ENCODE assay signal across 8 mouse cellular contexts in the genomic region with DNA sequence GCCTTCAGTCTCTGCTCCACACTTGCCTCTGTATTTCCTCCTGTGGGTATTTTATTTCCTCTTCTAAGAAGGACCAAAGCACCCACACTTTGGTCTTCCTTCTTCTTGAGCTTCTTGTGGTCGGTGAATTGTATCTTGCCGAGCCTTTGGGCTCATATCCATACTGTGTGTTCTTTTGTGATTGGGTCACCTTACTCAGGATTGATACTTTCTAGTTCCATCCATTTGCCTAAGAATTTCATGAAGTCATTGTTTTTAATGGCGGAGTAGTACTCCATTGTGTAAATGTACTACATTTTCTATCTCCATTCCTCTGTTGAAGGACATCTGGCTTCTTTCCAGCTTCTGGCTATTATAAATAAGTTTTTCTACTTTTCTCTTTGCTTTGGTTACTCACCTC. TPM values are rescaled to one million over a fixed set of nuclear protein-coding genes. Genes with fewer than 3 reads are reported as not detected.
DNase-seq lines count a peak whose midpoint lies in the region; ATAC-seq and TF ChIP-seq lines count a peak whose summit lies in the region.

No protein-coding gene starts in this region.

- no peaks in the 10 kb centered on the region for H3K9me3 ChIP-seq in forebrain, embryonic 10.5 days
- no peaks in the 10 kb centered on the region for H3K9me3 ChIP-seq in intestine, embryonic 16.5 days (ENCODE audit: control insufficient read depth, low read length)
- H3K9me3 ChIP-seq in neural tube, embryonic 12.5 days, result no peaks in the 10 kb centered on the region

- DNase-seq in lung, adult 2 months, result peak; percentile 15
- no peak for DNase-seq in lung, postnatal 36 days
- DNase-seq in forebrain, embryonic 10.5 days (ENCODE audit: extremely low spot score, low spot score), result no peak
- no peak for DNase-seq in layer of hippocampus, postnatal 10 days (ENCODE audit: low spot score in 2 of 2)
- DNase-seq in adrenal gland, adult 8-10 months, result no peak

- H3K27ac ChIP-seq in forebrain, embryonic 10.5 days, result peak overlapping the region; percentile 88; the same call in 1 of the 2 replicates
- H3K27ac ChIP-seq in intestine, embryonic 16.5 days (ENCODE audit: low read length), result no peak overlapping the region
- no peak overlapping the region for H3K27ac ChIP-seq in neural tube, embryonic 12.5 days

- H3K27me3 ChIP-seq in forebrain, embryonic 10.5 days (ENCODE audit: poor library complexity, severe bottlenecking), result no peaks in the 10 kb centered on the region
- no peaks in the 10 kb centered on the region for H3K27me3 ChIP-seq in intestine, embryonic 16.5 days (replicated peaks; ENCODE audit: control insufficient read depth, insufficient read depth, low read length)
- no peaks in the 10 kb centered on the region for H3K27me3 ChIP-seq in neural tube, embryonic 12.5 days (replicated peaks)

- H3K36me3 ChIP-seq in forebrain, embryonic 10.5 days (replicated peaks), result no peaks in the 10 kb centered on the region
- no peaks in the 10 kb centered on the region for H3K36me3 ChIP-seq in intestine, embryonic 16.5 days (ENCODE audit: control insufficient read depth, insufficient read depth, low read length)
- H3K36me3 ChIP-seq in neural tube, embryonic 12.5 days, result no peaks in the 10 kb centered on the region

- peak overlapping the region; percentile 89; the same call in 1 of the 2 replicates for H3K4me2 ChIP-seq in intestine, embryonic 16.5 days (ENCODE audit: low read depth, low read length)
- H3K4me2 ChIP-seq in neural tube, embryonic 12.5 days (replicated peaks), result peak overlapping the region; percentile 72

- TF ChIP-seq POLR2A in lung, adult 2 months (IDR thresholded peaks at IDR 0.05; ENCODE audit: borderline replicate concordance, extremely low read depth, low read depth, low read length), result no peak

- no peaks in the 10 kb centered on the region; the same call in 1 of the 2 replicates for H3K4me1 ChIP-seq in lung, adult 2 months (ENCODE audit: control insufficient read depth, insufficient read depth, low read length)
- H3K4me1 ChIP-seq in forebrain, embryonic 10.5 days, result peaks cover 13% of the 10 kb centered on the region
- peaks cover 7% of the 10 kb centered on the region; the same call in 1 of the 2 replicates for H3K4me1 ChIP-seq in intestine, embryonic 16.5 days (ENCODE audit: control insufficient read depth, insufficient read depth, low read length)
- H3K4me1 ChIP-seq in neural tube, embryonic 12.5 days, result peaks cover 6% of the 10 kb centered on the region; the same call in 1 of the 2 replicates

- TF ChIP-seq CTCF in lung, adult 2 months (IDR thresholded peaks at IDR 0.05; ENCODE audit: insufficient read depth, low read length), result no peak

- no peak overlapping the region for H3K4me3 ChIP-seq in lung, adult 2 months (replicated peaks; ENCODE audit: extremely low read depth, low read depth, low read length)
- H3K4me3 ChIP-seq in forebrain, embryonic 10.5 days, result peak overlapping the region; percentile 65
- H3K4me3 ChIP-seq in intestine, embryonic 16.5 days (ENCODE audit: low read length), result peak overlapping the region; percentile 69
- H3K4me3 ChIP-seq in neural tube, embryonic 12.5 days, result peak overlapping the region; percentile 56

- ATAC-seq in intestine, embryonic 16.5 days, result peak; percentile 28
- ATAC-seq in neural tube, embryonic 12.5 days (ENCODE audit: low FRiP score, low read depth), result peak; percentile 43
- no peak for ATAC-seq in erythroid progenitor cell, adult 5-6 weeks (replicated peaks; ENCODE audit: low FRiP score, poor library complexity, severe bottlenecking)

- no peak overlapping the region for H3K9ac ChIP-seq in intestine, embryonic 16.5 days (ENCODE audit: low read depth, low read length)
- 0 out of 2 replicates have a peak overlapping the region, but pooled peaks have one; percentile 68 for H3K9ac ChIP-seq in neural tube, embryonic 12.5 days

- 8% methylated on average over 3 of the region's 3 CpGs for WGBS in lung, adult 2 months
- WGBS in forebrain, embryonic 10.5 days, result 28% methylated on average over 3 of the region's 3 CpGs
- WGBS in intestine, embryonic 16.5 days, result 11% methylated on average over 3 of the region's 3 CpGs
- 24% methylated on average over 3 of the region's 3 CpGs for WGBS in neural tube, embryonic 12.5 days

RNA-seq across cellular contexts. Expression of a gene that starts 0.4 kb away (rescaled TPM):
- 11.5 and 18.3 TPM in 2 replicates for polyA plus RNA-seq in lung, adult 2 months (2012; rRNA removed)
- polyA plus RNA-seq in forebrain, embryonic 10.5 days (2016; fragmentation: Nextera tagmentation; extraction: Ambion mirVana), result 21.9 and 23.9 TPM in 2 replicates
- polyA plus RNA-seq in intestine, embryonic 16.5 days (2015; fragmentation: Nextera tagmentation; extraction: Ambion mirVana), result 25.5 and 26.3 TPM in 2 replicates
- polyA plus RNA-seq in neural tube, embryonic 12.5 days (2016; fragmentation: Nextera tagmentation; extraction: Ambion mirVana), result 30.5 and 33.1 TPM in 2 replicates
- total RNA-seq in erythroid progenitor cell, adult 5-6 weeks (2015; ENCODE audit: low replicate concordance), result 8.3 and 13.0 TPM in 2 replicates
- 10.5 and 20.8 TPM in 2 replicates for total RNA-seq in erythroid progenitor cell, adult 5-6 weeks (2017; ENCODE audit: low replicate concordance)
- 10 to 100 TPM; 14.4 to 18.2 TPM for total RNA-seq in layer of hippocampus, postnatal 10 days (2021)
- 10 to 100 TPM; 60.7 to 75.4 (median 64.0) TPM for total RNA-seq in adrenal gland, adult 8-10 months (2022)

RNA-seq across cellular contexts. Expression of a gene that starts 26.9 kb away (rescaled TPM):
- polyA plus RNA-seq in lung, adult 2 months (2012; rRNA removed), result 7.0 and 9.3 TPM in 2 replicates
- 10.4 and 12.3 TPM in 2 replicates for polyA plus RNA-seq in forebrain, embryonic 10.5 days (2016; fragmentation: Nextera tagmentation; extraction: Ambion mirVana)
- 17.7 and 18.8 TPM in 2 replicates for polyA plus RNA-seq in intestine, embryonic 16.5 days (2015; fragmentation: Nextera tagmentation; extraction: Ambion mirVana)
- 20.4 and 21.2 TPM in 2 replicates for polyA plus RNA-seq in neural tube, embryonic 12.5 days (2016; fragmentation: Nextera tagmentation; extraction: Ambion mirVana)
- 0.72 and 3.4 TPM in 2 replicates for total RNA-seq in erythroid progenitor cell, adult 5-6 weeks (2015; ENCODE audit: low replicate concordance)
- total RNA-seq in erythroid progenitor cell, adult 5-6 weeks (2017; ENCODE audit: low replicate concordance), result 6.2 and 6.3 TPM in 2 replicates
- total RNA-seq in layer of hippocampus, postnatal 10 days (2021), result 10 to 100 TPM; 43.9 to 46.0 TPM
- total RNA-seq in adrenal gland, adult 8-10 months (2022), result 10 to 100 TPM; 17.1 to 24.0 (median 21.0) TPM
